8 mouse cellular contexts compared by ENCODE assay signal in genomic region chr17:84146458-84147182, GRCm38 (mm10). TPM values are rescaled to one million over a fixed set of nuclear protein-coding genes. Genes with fewer than 3 reads are reported as not detected.
DNase-seq lines count a peak whose midpoint lies in the region; ATAC-seq lines count a peak whose summit lies in the region.

No protein-coding gene starts in this region.

- no peak for ATAC-seq in kidney, embryonic 16.5 days (ENCODE audit: low FRiP score, low TSS enrichment)
- ATAC-seq in stomach, embryonic 16.5 days (ENCODE audit: insufficient read depth, low FRiP score) = no peak
- no peak for ATAC-seq in midbrain, embryonic 14.5 days (ENCODE audit: low FRiP score, low TSS enrichment)

- H3K4me2 ChIP-seq in kidney, embryonic 16.5 days (replicated peaks; ENCODE audit: low read depth, low read length) = no peak overlapping the region
- H3K4me2 ChIP-seq in stomach, embryonic 16.5 days (ENCODE audit: low read depth, low read length) = no peak overlapping the region
- no peak overlapping the region for H3K4me2 ChIP-seq in midbrain, embryonic 14.5 days (ENCODE audit: low read length)

- no peak overlapping the region for H3K4me3 ChIP-seq in kidney, embryonic 16.5 days (ENCODE audit: low read length)
- H3K4me3 ChIP-seq in stomach, embryonic 16.5 days (replicated peaks; ENCODE audit: low read length) = no peak overlapping the region
- H3K4me3 ChIP-seq in midbrain, embryonic 14.5 days (replicated peaks; ENCODE audit: low read depth, low read length) = no peak overlapping the region

- H3K4me1 ChIP-seq in kidney, embryonic 16.5 days (ENCODE audit: insufficient read depth, low read length) = peaks cover 61% of the 10 kb centered on the region
- H3K4me1 ChIP-seq in stomach, embryonic 16.5 days (ENCODE audit: control insufficient read depth, insufficient read depth, low read length) = peaks cover 64% of the 10 kb centered on the region
- H3K4me1 ChIP-seq in midbrain, embryonic 14.5 days (ENCODE audit: control insufficient read depth, insufficient read depth, low read length) = peaks cover 18% of the 10 kb centered on the region

- peak overlapping the region; percentile 66 for H3K27ac ChIP-seq in kidney, embryonic 16.5 days (ENCODE audit: low read length)
- peak overlapping the region; percentile 84 for H3K27ac ChIP-seq in stomach, embryonic 16.5 days (ENCODE audit: low read length)
- H3K27ac ChIP-seq in midbrain, embryonic 14.5 days (replicated peaks; ENCODE audit: low read depth, low read length) = no peak overlapping the region

- H3K27me3 ChIP-seq in kidney, embryonic 16.5 days (ENCODE audit: insufficient read depth, low read length) = no peaks in the 10 kb centered on the region
- H3K27me3 ChIP-seq in stomach, embryonic 16.5 days (ENCODE audit: control insufficient read depth, insufficient read depth, low read length) = no peaks in the 10 kb centered on the region
- no peaks in the 10 kb centered on the region for H3K27me3 ChIP-seq in midbrain, embryonic 14.5 days (ENCODE audit: control insufficient read depth, insufficient read depth, low read length)

- peak overlapping the region; percentile 37; the same call in 1 of the 2 replicates for H3K9ac ChIP-seq in kidney, embryonic 16.5 days (replicated peaks; ENCODE audit: low read length)
- peak overlapping the region; percentile 60 for H3K9ac ChIP-seq in stomach, embryonic 16.5 days (ENCODE audit: low read length)
- H3K9ac ChIP-seq in midbrain, embryonic 14.5 days (replicated peaks; ENCODE audit: low read length) = no peak overlapping the region

- H3K9me3 ChIP-seq in kidney, embryonic 16.5 days (ENCODE audit: low read length) = no peaks in the 10 kb centered on the region
- no peaks in the 10 kb centered on the region for H3K9me3 ChIP-seq in stomach, embryonic 16.5 days (replicated peaks; ENCODE audit: control insufficient read depth, low read length)
- no peaks in the 10 kb centered on the region for H3K9me3 ChIP-seq in midbrain, embryonic 14.5 days (ENCODE audit: control insufficient read depth, low read length)

- DNase-seq in heart, adult 11 months = peak; percentile 93
- DNase-seq in heart, postnatal 4 days = no peak
- peak; percentile 1 for DNase-seq in right cerebral cortex, postnatal 14 days
- DNase-seq in right cerebral cortex, adult 2 months (ENCODE audit: low spot score in 2 of 2) = no peak
- DNase-seq in cerebellum, adult 9-11 months = no peak
- no peak for DNase-seq in midbrain, embryonic 14.5 days

- H3K36me3 ChIP-seq in kidney, embryonic 16.5 days (ENCODE audit: insufficient read depth, low read length) = no peaks in the 10 kb centered on the region
- H3K36me3 ChIP-seq in stomach, embryonic 16.5 days (ENCODE audit: control insufficient read depth, insufficient read depth, low read length) = no peaks in the 10 kb centered on the region
- H3K36me3 ChIP-seq in midbrain, embryonic 14.5 days (ENCODE audit: control insufficient read depth, insufficient read depth, low read length) = no peaks in the 10 kb centered on the region

- WGBS in kidney, embryonic 16.5 days = 50% methylated on average over 7 of the region's 7 CpGs
- 63% methylated on average over 7 of the region's 7 CpGs for WGBS in stomach, embryonic 16.5 days
- 57% methylated on average over 7 of the region's 7 CpGs for WGBS in midbrain, embryonic 14.5 days

RNA-seq across cellular contexts. Expression of gene Zfp36l2, which starts 41.1 kb away (rescaled TPM):
- total RNA-seq in heart, postnatal 4 days (2021) = 10 to 100 TPM; 37.0 to 41.0 TPM
- polyA plus RNA-seq in kidney, embryonic 16.5 days (2015; fragmentation: Nextera tagmentation; extraction: Ambion mirVana) = 9.5 and 11.4 TPM in 2 replicates
- polyA plus RNA-seq in stomach, embryonic 16.5 days (2015; fragmentation: Nextera tagmentation; extraction: Ambion mirVana) = 12.7 and 14.5 TPM in 2 replicates
- 4.6 and 6.4 TPM in 2 replicates for polyA plus RNA-seq in midbrain, embryonic 14.5 days (2014; fragmentation: Nextera tagmentation; extraction: Ambion mirVana)

Comparison
In these comparisons a context has a peak if more than half of its experiments do, and no peak if none do; other contexts are left out.
1. DNase-seq: peak in heart, adult 11 months (single experiment) and right cerebral cortex, postnatal 14 days (single experiment); none in heart, postnatal 4 days (single experiment), right cerebral cortex, adult 2 months (0 of 2), cerebellum, adult 9-11 months (single experiment) and midbrain, embryonic 14.5 days (single experiment).